Mouse (Mus musculus) heart, postnatal 0 days (tissue): ENCODE measurements around the gene Gm11564. TPM values are rescaled to one million over a fixed set of nuclear protein-coding genes. Genes with fewer than 3 reads are reported as not detected.
A peak's percentile ranks its signal among the peaks of the same experiment; 100 is the strongest.
"Not testable (repeated sequence)": the region's sequence is repeated elsewhere in the genome, so short reads cannot be mapped to it uniquely, and the experiment has no call there.

Experiments
- ATAC-seq: fragments of 200-750 bp; cut with Nextera tagmentation; 2 replicates; pipeline ENCODE4 v1.8.0; 2017; ENCODE audit warnings: low read depth, moderate number of reproducible peaks, moderate library complexity; ENCODE audit not compliant: insufficient read depth
- DNase-seq: peaks from one replicate; pipeline ENCODE4 v3.0.0-alpha.2; 2016; ENCODE audit warnings: low spot score
- H3K27ac ChIP-seq: fragments of 300-500 bp; sonication (generic); 2 replicates; pipeline ENCODE4 v1.5.1; 2014; ENCODE audit warnings: low read depth, mild to moderate bottlenecking
- H3K27me3 ChIP-seq: fragments of 300-500 bp; sonication (generic); 2 replicates; pipeline ENCODE4 v1.6.1; 2014; ENCODE audit warnings: low read length, mixed read lengths; ENCODE audit not compliant: control insufficient read depth, insufficient read depth
- H3K36me3 ChIP-seq: fragments of 300-500 bp; sonication (generic); replicated peaks from 2 replicates; pipeline ENCODE4 v1.6.1; 2014; ENCODE audit warnings: low read length, mixed read lengths; ENCODE audit not compliant: control insufficient read depth, insufficient read depth
- H3K4me1 ChIP-seq: fragments of 300-500 bp; sonication (generic); 2 replicates; pipeline ENCODE4 v1.6.1; 2014; ENCODE audit warnings: antibody characterized with exemption; ENCODE audit not compliant: control insufficient read depth, insufficient read depth
- H3K4me2 ChIP-seq: fragments of 300-500 bp; sonication (generic); 2 replicates; pipeline ENCODE4 v1.6.1; 2014; ENCODE audit warnings: low read depth, mild to moderate bottlenecking, low read length, moderate library complexity
- H3K4me3 ChIP-seq: fragments of 300-500 bp; sonication (generic); 2 replicates; pipeline ENCODE4 v1.5.1; 2014; ENCODE audit warnings: low read depth, low read length
- H3K9ac ChIP-seq: fragments of 300-500 bp; sonication (generic); replicated peaks from 2 replicates; pipeline ENCODE4 v1.6.1; 2014; ENCODE audit warnings: low read depth, low read length, mixed read lengths
- H3K9me3 ChIP-seq: fragments of 300-500 bp; sonication (generic); replicated peaks from 2 replicates; pipeline ENCODE4 v1.6.1; 2016; ENCODE audit warnings: low read length; ENCODE audit not compliant: control insufficient read depth
- CTCF ChIP-seq: IDR thresholded peaks from 2 replicates; pipeline ENCODE4 v1.5.1; 2016; ENCODE audit warnings: antibody characterized with exemption, control low read depth, low read depth
- EP300 ChIP-seq: IDR thresholded peaks from 2 replicates; pipeline ENCODE4 v1.6.1; 2016; ENCODE audit warnings: antibody characterized with exemption, low read depth
- WGBS: fragments of 180-500 bp; shearing (Covaris S2); extraction: QIAGEN DNeasy Blood & Tissue Kit; methylation state at CpG from one replicate; pipeline ENCODE4 v1.1.7; 2014; 5-methylcytosine and 5-hydroxymethylcytosine counted together
- polyA plus RNA-seq: library from polyadenylated mRNA; unstranded; fragments of >200 nt; fragmentation: Nextera tagmentation; extraction: Ambion mirVana; gene quantifications from 2 replicates; pipeline ENCODE4 v1.2.1, GENCODE M21; 2015
- total RNA-seq: library from RNA; depleted of rRNA; stranded (reverse); fragments of >200 nt; gene quantifications from 2 replicates; pipeline ENCODE4 v1.2.3, GENCODE M21; 2014; ENCODE audit warnings: low replicate concordance; rRNA removed

Gm11564 gene
- total RNA-seq (not detected in 2 replicates), polyA plus RNA-seq (not detected in 2 replicates)

DNA sequence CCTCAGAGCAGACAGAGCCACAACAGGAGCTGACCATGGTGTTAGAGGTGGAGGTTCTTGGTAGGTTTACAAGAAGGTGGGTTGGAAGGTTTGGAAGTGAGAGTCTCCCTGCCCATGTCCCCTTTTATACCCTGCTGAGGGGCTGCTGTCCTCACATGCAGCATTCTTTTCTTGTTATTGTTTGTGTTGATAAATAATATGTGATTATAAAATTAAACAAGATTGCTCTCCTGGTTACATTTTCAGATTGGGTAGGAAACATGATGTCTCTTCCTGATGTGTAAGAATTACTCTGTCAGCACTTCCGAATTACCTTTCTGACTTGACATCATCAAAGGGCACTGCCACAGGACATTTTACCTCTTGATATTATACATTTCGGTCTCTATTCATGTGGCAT, at the start of gene Gm11564:
Gene Gm11564, minus strand, starts transcription at position 101 of the 400 bp plus-strand sequence.
- not testable (repeated sequence) for DNase-seq, H3K27me3 ChIP-seq, H3K9ac ChIP-seq, H3K4me3 ChIP-seq, H3K36me3 ChIP-seq, H3K9me3 ChIP-seq, ATAC-seq, H3K27ac ChIP-seq, H3K4me1 ChIP-seq, H3K4me2 ChIP-seq
- WGBS = 69% methylated on average over 2 of the region's 2 CpGs

DNA sequence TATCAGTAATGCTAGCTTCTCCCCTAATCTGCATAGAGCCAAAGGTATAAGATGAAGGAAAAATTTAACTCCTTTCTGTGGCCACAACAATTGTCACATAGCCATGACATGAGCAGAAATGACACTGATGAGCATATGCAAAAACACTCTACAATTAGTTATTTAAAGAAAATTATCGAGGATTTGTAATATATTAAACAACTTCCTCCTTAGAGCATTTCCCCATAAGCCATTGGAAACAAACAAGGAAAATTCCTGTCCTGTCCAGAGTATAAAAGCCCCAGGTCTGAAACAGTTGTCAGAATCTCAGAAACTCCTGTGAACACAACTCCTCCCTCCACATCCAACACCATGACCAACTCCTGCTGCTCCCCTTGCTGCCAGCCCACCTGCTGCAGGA, 48.7 kb upstream of the Gm11564 start, which contains the start of gene Gm11559:
Gene Gm11559, plus strand, starts transcription at position 301 of the 400 bp plus-strand sequence.
- H3K9ac ChIP-seq, ATAC-seq, DNase-seq, H3K9me3 ChIP-seq, H3K27me3 ChIP-seq, H3K4me3 ChIP-seq, H3K27ac ChIP-seq, H3K4me2 ChIP-seq, H3K36me3 ChIP-seq, H3K4me1 ChIP-seq: not testable (repeated sequence)
- WGBS = 34% methylated on average over 1 of the region's 1 CpGs

DNA sequence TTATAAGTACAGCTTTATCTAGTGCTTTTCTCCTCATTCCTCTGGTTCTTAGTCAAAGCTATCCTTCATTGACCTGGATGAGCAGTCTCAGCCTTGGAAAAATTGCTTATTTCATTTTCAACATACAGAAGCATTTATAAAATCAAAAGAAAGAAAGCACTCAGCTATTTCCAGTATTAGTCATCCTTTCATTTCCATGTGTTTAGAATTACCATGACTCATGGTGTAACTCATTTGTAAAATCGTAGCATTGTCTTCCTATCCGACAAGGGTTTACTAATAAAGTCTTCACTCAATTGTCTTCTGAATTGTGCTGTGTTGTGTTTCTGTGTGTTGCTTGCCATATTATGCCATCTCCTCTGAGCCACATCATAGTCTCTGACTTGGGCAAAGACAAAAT, 43.3 kb upstream of the Gm11564 start:
- no peaks in the 10 kb centered on the region for H3K36me3 ChIP-seq
- no peak overlapping the region for H3K9ac ChIP-seq
- no peaks in the 10 kb centered on the region for H3K9me3 ChIP-seq
- DNase-seq (no peak), ATAC-seq (no peak)
- H3K4me2 ChIP-seq = no peak overlapping the region
- H3K4me3 ChIP-seq = no peak overlapping the region
- TF ChIP-seq CTCF (no peak), EP300 (no peak)
- H3K27me3 ChIP-seq = no peaks in the 10 kb centered on the region
- H3K27ac ChIP-seq = no peak overlapping the region
- WGBS = 65% methylated on average over 2 of the region's 2 CpGs
- no peaks in the 10 kb centered on the region for H3K4me1 ChIP-seq

DNA sequence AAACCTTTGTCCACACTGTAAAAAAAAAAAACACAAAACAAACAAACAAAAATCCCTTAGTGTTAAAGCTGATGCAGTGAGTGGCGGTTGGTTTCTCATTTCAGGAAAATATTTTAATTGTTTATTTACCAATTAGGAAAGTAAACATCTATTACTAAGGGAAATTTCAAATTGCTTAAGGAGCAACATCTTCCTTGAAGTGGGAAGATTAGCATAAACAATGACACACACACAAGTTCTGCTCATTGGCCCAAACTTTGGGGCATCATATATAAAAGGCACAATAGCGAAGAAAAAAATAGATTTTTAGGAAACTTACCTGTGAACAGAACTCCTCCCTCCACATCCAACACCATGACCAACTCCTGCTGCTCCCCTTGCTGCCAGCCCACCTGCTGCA, 42.2 kb upstream of the Gm11564 start, which contains the start of gene Gm11568:
Gene Gm11568, plus strand, starts transcription at position 301 of the 400 bp plus-strand sequence.
- Histone ChIP-seq H3K27me3 (no peaks in the 10 kb centered on the region), H3K9me3 (no peaks in the 10 kb centered on the region), H3K4me2 (no peak within 1 kb of the TSS), H3K9ac (no peak within 1 kb of the TSS), H3K36me3 (no peaks in the 10 kb centered on the region), H3K4me3 (no peak within 1 kb of the TSS), H3K27ac (no peak within 1 kb of the TSS), H3K4me1 (no peaks in the 10 kb centered on the region)
- ATAC-seq (no peak), DNase-seq (no peak)
- TF ChIP-seq CTCF (no peak), EP300 (no peak)
- 79% methylated on average over 2 of the region's 2 CpGs for WGBS

GRCm38 (mm10) chr11:99854121-99854520, 38.7 kb upstream of the Gm11564 start:
- Histone ChIP-seq H3K4me3 (no peak overlapping the region), H3K4me2 (no peak overlapping the region), H3K4me1 (no peaks in the 10 kb centered on the region), H3K9me3 (no peaks in the 10 kb centered on the region), H3K27ac (no peak overlapping the region), H3K27me3 (no peaks in the 10 kb centered on the region), H3K9ac (no peak overlapping the region), H3K36me3 (no peaks in the 10 kb centered on the region)
- DNase-seq = no peak
- no peak for ATAC-seq
- TF ChIP-seq CTCF = peak; percentile 28; the same call in 1 of the 2 replicates
- no peak for TF ChIP-seq EP300
- 59% methylated on average over 3 of the region's 3 CpGs for WGBS

- no peaks in the 10 kb centered on the region for H3K27me3 ChIP-seq
- no peaks in the 10 kb centered on the region for H3K4me1 ChIP-seq
- TF ChIP-seq EP300 = no peak
- no peak for TF ChIP-seq CTCF
- no peaks in the 10 kb centered on the region for H3K36me3 ChIP-seq
- no peaks in the 10 kb centered on the region for H3K9me3 ChIP-seq
- DNase-seq (no peak), ATAC-seq (no peak)
- no peak within 1 kb of the TSS for H3K4me3 ChIP-seq
- no peak within 1 kb of the TSS for H3K9ac ChIP-seq
- no peak within 1 kb of the TSS for H3K4me2 ChIP-seq
- H3K27ac ChIP-seq = no peak within 1 kb of the TSS
These were observed 36.0 kb upstream of the Gm11564 start, which contains the start of gene Krtap4-16 for GRCm38 (mm10) chr11:99851508-99851907. Gene Krtap4-16, minus strand, starts transcription at chr11:99851608.
